Mouse (Mus musculus) intestine, embryonic 14.5 days (tissue): Measurements from ENCODE around the gene Cacna1h. TPM values are rescaled to one million over a fixed set of nuclear protein-coding genes. Genes with fewer than 3 reads are reported as not detected.

ENCODE experiments used
- ATAC-seq: fragments of 200-750 bp; cut with Nextera tagmentation; replicated peaks from 2 replicates; pipeline ENCODE4 v1.8.0; 2017; ENCODE audit warnings: low read depth, moderate number of reproducible peaks, moderate TSS enrichment, moderate library complexity; ENCODE audit not compliant: low FRiP score, low TSS enrichment
- DNase-seq: peaks from one replicate; pipeline ENCODE4 v3.0.0-alpha.2; 2018; ENCODE audit warnings: low spot score
- H3K27ac ChIP-seq: fragments of 300-500 bp; sonication (generic); 2 replicates; pipeline ENCODE4 v1.5.1; 2014; ENCODE audit warnings: low read depth, mild to moderate bottlenecking, control low read depth
- H3K27me3 ChIP-seq: fragments of 300-500 bp; sonication (generic); replicated peaks from 2 replicates; pipeline ENCODE4 v1.6.1; 2014; ENCODE audit warnings: low read length, control low read depth; ENCODE audit not compliant: control insufficient read depth, insufficient read depth
- H3K36me3 ChIP-seq: fragments of 300-500 bp; sonication (generic); 2 replicates; pipeline ENCODE4 v1.6.1; 2014; ENCODE audit warnings: low read length, control low read depth; ENCODE audit not compliant: control insufficient read depth, insufficient read depth
- H3K4me1 ChIP-seq: fragments of 300-500 bp; sonication (generic); replicated peaks from 2 replicates; pipeline ENCODE4 v1.6.1; 2014; ENCODE audit warnings: low read length, control low read depth, mixed read lengths; ENCODE audit not compliant: control insufficient read depth, insufficient read depth
- H3K4me2 ChIP-seq: fragments of 300-500 bp; sonication (generic); 2 replicates; pipeline ENCODE4 v1.6.1; 2014; ENCODE audit warnings: low read length
- H3K4me3 ChIP-seq: fragments of 300-500 bp; sonication (generic); 2 replicates; pipeline ENCODE4 v1.5.1; 2014; ENCODE audit warnings: low read depth, low read length, control low read depth, mixed read lengths
- H3K9ac ChIP-seq: fragments of 300-500 bp; sonication (generic); 2 replicates; pipeline ENCODE4 v1.6.1; 2014; ENCODE audit warnings: mild to moderate bottlenecking, low read length
- H3K9me3 ChIP-seq: fragments of 300-500 bp; sonication (generic); 2 replicates; pipeline ENCODE4 v1.6.1; 2016; ENCODE audit warnings: low read length, control low read depth; ENCODE audit not compliant: control insufficient read depth
- WGBS: fragments of 180-500 bp; shearing (Covaris S2); extraction: QIAGEN DNeasy Blood & Tissue Kit; methylation state at CpG from one replicate; pipeline ENCODE4 v1.1.7; 2014; 5-methylcytosine and 5-hydroxymethylcytosine counted together
- polyA plus RNA-seq: library from polyadenylated mRNA; unstranded; fragments of >200 nt; fragmentation: Nextera tagmentation; extraction: Ambion mirVana; gene quantifications from 2 replicates; pipeline ENCODE4 v1.2.1, GENCODE M21; 2014

The Cacna1h gene
- polyA plus RNA-seq, result 6.6 and 7.0 TPM in 2 replicates

GRCm38 (mm10) chr17:25433617-25434606 is at the start of gene Cacna1h:
Gene Cacna1h (minus strand): TSS chr17:25433783.
- peak within 1 kb of the TSS; percentile 79 for H3K27ac ChIP-seq
- H3K9me3 ChIP-seq, result no peaks in the 10 kb centered on the region
- H3K36me3 ChIP-seq, result 0 out of 2 replicates have a peak, but pooled peaks cover 4% of the 10 kb centered on the region
- no peaks in the 10 kb centered on the region; the same call in 1 of the 2 replicates for H3K27me3 ChIP-seq
- peak within 1 kb of the TSS; percentile 68 for H3K4me3 ChIP-seq
- H3K9ac ChIP-seq, result peak within 1 kb of the TSS; percentile 69
- H3K4me1 ChIP-seq, result peaks cover 46% of the 10 kb centered on the region
- ATAC-seq (peak; percentile 89), DNase-seq (peak; percentile 94)
- under 1% methylated on average over 88 of the region's 103 CpGs for WGBS
- H3K4me2 ChIP-seq, result peak within 1 kb of the TSS; percentile 92

- H3K9me3 ChIP-seq, result no peaks in the 10 kb centered on the region
- DNase-seq (no peak), ATAC-seq (no peak)
- WGBS, result 95% methylated on average over 6 of the region's 6 CpGs
- H3K4me2 ChIP-seq, result no peak overlapping the region
- no peaks in the 10 kb centered on the region for H3K27me3 ChIP-seq
- no peaks in the 10 kb centered on the region for H3K4me1 ChIP-seq
- H3K9ac ChIP-seq, result no peak overlapping the region
- no peaks in the 10 kb centered on the region for H3K36me3 ChIP-seq
- no peak overlapping the region for H3K27ac ChIP-seq
- H3K4me3 ChIP-seq, result no peak overlapping the region
Observed at GRCm38 (mm10) chr17:25482092-25482491, 48.5 kb upstream of the Cacna1h start.

GRCm38 (mm10) chr17:25480820-25481219 is 47.2 kb upstream of the Cacna1h start:
- no peaks in the 10 kb centered on the region for H3K27me3 ChIP-seq
- DNase-seq, result no peak
- no peak overlapping the region for H3K4me3 ChIP-seq
- no peak overlapping the region for H3K4me2 ChIP-seq
- no peaks in the 10 kb centered on the region for H3K4me1 ChIP-seq
- no peaks in the 10 kb centered on the region for H3K9me3 ChIP-seq
- H3K9ac ChIP-seq, result no peak overlapping the region
- no peaks in the 10 kb centered on the region for H3K36me3 ChIP-seq
- ATAC-seq, result no peak
- 44% methylated on average over 4 of the region's 4 CpGs for WGBS
- H3K27ac ChIP-seq, result no peak overlapping the region

GRCm38 (mm10) chr17:25480152-25480551 is 46.6 kb upstream of the Cacna1h start:
- 62% methylated on average over 8 of the region's 8 CpGs for WGBS
- Histone ChIP-seq H3K36me3 (no peaks in the 10 kb centered on the region), H3K9me3 (no peaks in the 10 kb centered on the region), H3K4me3 (no peak overlapping the region), H3K27me3 (no peaks in the 10 kb centered on the region), H3K4me1 (no peaks in the 10 kb centered on the region), H3K9ac (no peak overlapping the region), H3K27ac (no peak overlapping the region), H3K4me2 (no peak overlapping the region)
- DNase-seq (no peak), ATAC-seq (no peak)

GRCm38 (mm10) chr17:25475946-25476744 is 42.6 kb upstream of the Cacna1h start:
- Histone ChIP-seq H3K36me3 (no peaks in the 10 kb centered on the region), H3K4me1 (0 out of 2 replicates have a peak, but pooled peaks cover 2% of the 10 kb centered on the region), H3K9ac (no peak overlapping the region), H3K4me3 (no peak overlapping the region), H3K9me3 (no peaks in the 10 kb centered on the region), H3K4me2 (no peak overlapping the region), H3K27me3 (no peaks in the 10 kb centered on the region), H3K27ac (no peak overlapping the region)
- ATAC-seq (no peak), DNase-seq (peak; percentile 71)
- WGBS, result 42% methylated on average over 19 of the region's 19 CpGs

GRCm38 (mm10) chr17:25474330-25475077 is 40.9 kb upstream of the Cacna1h start:
- peak; percentile 70 for ATAC-seq
- no peak overlapping the region for H3K27ac ChIP-seq
- WGBS, result under 1% methylated on average over 38 of the region's 38 CpGs

GRCm38 (mm10) chr17:25472044-25472443 is 38.5 kb upstream of the Cacna1h start:
- H3K9ac ChIP-seq, result no peak overlapping the region
- no peak for ATAC-seq
- WGBS, result 49% methylated on average over 14 of the region's 14 CpGs
- no peak overlapping the region for H3K4me3 ChIP-seq
- H3K9me3 ChIP-seq, result no peaks in the 10 kb centered on the region
- no peak overlapping the region for H3K27ac ChIP-seq
- 0 out of 2 replicates have a peak, but pooled peaks cover 3% of the 10 kb centered on the region for H3K4me1 ChIP-seq
- H3K36me3 ChIP-seq, result no peaks in the 10 kb centered on the region
- no peak for DNase-seq
- H3K4me2 ChIP-seq, result no peak overlapping the region
- H3K27me3 ChIP-seq, result no peaks in the 10 kb centered on the region

More at GRCm38 (mm10) chr17:25474330-25475077, 40.9 kb upstream of the Cacna1h start:
- no peaks in the 10 kb centered on the region for H3K9me3 ChIP-seq
- H3K9ac ChIP-seq, result peak overlapping the region; percentile 23; the same call in 1 of the 2 replicates
- H3K27me3 ChIP-seq, result no peaks in the 10 kb centered on the region
- H3K4me3 ChIP-seq, result peak overlapping the region; percentile 24
- H3K4me1 ChIP-seq, result 0 out of 2 replicates have a peak, but pooled peaks cover 3% of the 10 kb centered on the region
- DNase-seq, result peak; percentile 84
- no peaks in the 10 kb centered on the region for H3K36me3 ChIP-seq
- H3K4me2 ChIP-seq, result peak overlapping the region; percentile 72

GRCm38 (mm10) chr17:25471418-25471817 is 37.8 kb upstream of the Cacna1h start:
- Histone ChIP-seq H3K27me3 (no peaks in the 10 kb centered on the region), H3K27ac (no peak overlapping the region), H3K36me3 (no peaks in the 10 kb centered on the region), H3K4me1 (0 out of 2 replicates have a peak, but pooled peaks cover 3% of the 10 kb centered on the region), H3K9me3 (no peaks in the 10 kb centered on the region), H3K9ac (no peak overlapping the region), H3K4me3 (no peak overlapping the region), H3K4me2 (no peak overlapping the region)
- WGBS, result 37% methylated on average over 8 of the region's 8 CpGs
- ATAC-seq, result no peak
- DNase-seq, result no peak
